Mouse (Mus musculus): ENCODE results near the gene Parl. TPM values are rescaled to one million over a fixed set of nuclear protein-coding genes. Genes with fewer than 3 reads are reported as not detected.

Parl gene
- total RNA-seq (2021): 10 to 100 TPM; 88.4 to 88.9 TPM

DNA sequence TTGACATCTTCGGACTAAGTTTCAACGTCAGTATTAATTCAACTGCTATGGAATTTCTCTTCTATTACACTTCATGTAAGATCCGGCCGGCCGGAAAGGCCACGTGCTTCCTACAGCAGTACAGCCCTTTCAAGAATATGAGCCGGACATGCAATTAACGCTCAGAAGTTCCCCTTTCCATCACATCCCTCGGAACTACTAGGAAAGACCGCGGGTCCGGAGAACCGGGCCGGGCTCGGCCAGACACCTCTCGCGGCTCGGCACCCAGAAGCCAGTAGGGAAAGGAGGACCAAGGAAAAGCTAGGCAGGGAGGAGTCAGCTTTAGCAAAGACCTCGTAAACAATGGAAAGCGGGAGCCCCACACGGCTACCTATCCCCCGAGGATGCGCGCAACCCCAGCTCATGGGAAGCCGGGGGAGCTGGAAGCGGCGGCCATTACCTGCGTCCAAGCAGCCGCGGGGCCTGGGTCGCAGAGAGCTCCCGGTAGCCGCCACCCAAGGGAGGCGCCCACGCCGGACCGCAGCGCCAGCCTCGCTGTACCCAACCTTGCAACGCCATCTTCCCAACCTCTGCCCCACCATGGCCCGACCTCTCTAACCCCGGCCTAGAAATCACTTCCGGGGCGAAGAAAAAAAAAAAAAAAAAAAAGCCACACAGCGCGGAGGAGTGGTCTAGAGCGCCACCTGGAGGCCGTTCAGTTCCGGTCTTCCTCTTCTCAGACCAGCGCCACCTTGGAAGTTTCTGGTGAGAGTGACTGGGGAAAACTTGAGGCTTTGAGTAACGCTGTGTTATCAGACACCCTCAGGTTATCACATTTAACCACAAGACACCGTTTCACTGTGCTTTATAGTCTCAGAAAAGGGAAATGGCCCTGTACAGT, at the start of gene Parl:
Gene Parl (minus strand): TSS at position 618 of the 880 bp plus-strand sequence.
- intact Hi-C loops (cut with DNase I): loop anchor here (1.0 to 10.0 kb wide), 2 partner anchors 88 to 577 kb away; no protein-coding TSS in a partner anchor
- DNase-seq (ENCODE audit: low spot score): peak; percentile 40

DNA sequence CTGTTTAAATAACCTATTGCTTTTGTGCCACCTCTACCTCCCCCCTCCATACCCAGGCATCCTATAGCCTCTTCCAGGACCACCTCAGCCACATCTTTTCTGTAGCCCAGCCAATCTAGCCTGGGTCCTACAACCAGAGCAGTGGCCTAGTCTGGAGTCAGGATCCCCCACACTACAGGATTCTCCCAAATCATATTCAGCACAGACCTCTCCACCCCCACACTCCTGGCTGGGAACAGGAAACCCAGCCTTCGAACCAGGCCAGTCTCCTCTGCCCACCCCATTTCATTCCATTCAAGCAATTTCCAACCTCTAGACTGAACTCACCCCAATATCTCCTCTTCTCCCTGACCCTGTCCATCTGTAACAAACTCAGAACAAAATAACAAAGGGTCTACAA, 43.3 kb upstream of the Parl start:
- DNase-seq (ENCODE audit: low spot score): no peak
- intact Hi-C loops (cut with DNase I): no loop called here

DNA sequence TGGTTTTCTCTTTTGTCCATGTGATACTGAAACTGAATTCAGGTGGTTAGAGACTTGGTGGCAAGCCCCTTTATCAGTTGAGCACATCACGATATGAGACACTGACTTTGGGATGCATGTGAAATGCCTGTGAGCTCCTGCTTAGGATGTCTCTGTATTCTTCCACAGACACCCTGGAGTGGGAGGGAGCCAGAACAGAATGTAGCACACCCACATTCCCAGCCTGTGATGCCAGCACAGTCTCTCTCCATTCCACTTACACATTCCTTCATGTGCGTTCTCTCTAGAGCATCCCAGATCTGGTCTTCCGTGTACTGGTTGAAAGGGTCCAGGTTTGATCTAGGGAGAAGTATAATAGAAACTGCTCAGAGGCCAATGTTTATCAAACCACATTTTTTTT, 36.4 kb upstream of the Parl start:
- intact Hi-C loops (cut with DNase I): no loop called here

DNA sequence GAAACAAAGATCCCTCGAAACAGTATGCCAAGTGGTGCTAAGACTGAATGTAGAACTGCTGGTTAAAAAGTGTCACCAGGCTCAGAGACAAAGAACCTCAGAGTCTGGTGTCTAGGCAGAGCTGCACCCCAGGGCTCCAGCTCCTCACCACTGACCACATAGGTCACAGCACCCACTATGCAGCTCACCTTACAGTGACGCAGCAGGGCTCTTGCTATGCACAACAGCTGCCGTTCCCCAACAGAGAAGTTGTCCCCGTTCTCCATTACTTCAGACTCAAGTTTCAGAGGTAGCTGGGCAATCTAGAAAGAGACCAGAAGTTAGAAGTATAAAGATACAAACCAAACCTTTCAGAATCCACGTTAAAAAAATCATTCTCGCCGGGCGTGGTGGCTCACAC, 32.7 kb upstream of the Parl start:
- DNase-seq (ENCODE audit: low spot score): no peak
- intact Hi-C loops (cut with DNase I): no loop called here

More for the DNA sequence above, 36.4 kb upstream of the Parl start:
- DNase-seq (ENCODE audit: low spot score): no peak

DNA sequence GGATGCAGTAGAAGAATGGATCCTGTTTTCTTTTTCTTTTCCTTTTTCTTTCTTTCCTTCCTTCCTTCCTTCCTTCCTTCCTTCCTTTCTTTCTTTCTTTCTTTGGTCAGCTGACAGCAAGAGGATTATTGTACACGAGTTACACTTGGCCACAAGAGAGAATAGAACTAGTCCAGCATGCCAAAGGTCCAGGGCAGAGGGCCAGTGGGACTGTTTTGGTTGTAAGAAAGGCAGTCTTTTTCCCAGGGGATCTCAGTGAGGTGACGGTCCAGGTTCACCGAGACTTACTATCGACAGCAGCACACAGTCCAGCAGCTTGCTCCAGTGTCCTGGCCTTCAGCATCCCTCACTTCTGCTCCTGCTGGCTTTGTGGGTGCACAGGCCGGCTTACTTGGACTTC, 26.1 kb upstream of the Parl start:
- intact Hi-C loops (cut with DNase I): no loop called here
- no peak for DNase-seq (ENCODE audit: low spot score)

DNA sequence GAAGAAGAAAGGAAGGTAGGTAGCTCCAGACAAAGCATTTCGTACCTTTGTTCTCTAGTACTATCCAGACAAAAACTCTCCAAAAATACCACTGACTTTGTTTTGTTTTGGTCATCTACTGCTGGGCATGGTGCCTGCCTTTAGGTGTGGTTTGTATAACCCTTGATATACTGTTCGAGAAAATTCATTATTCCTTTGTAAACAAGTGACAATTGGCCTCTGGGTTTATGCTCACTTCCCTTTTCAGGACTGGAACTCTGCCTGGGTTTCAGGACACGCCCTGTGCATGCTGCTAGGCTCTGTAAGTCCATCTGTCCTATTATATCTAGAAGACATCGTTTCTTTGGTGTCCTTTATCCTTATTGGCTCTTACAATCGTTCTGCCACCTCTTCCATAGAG, 23.1 kb upstream of the Parl start, which contains the start of gene Cyp2ab1:
Gene Cyp2ab1 (minus strand): TSS at position 119 of the 400 bp plus-strand sequence.
- intact Hi-C loops (cut with DNase I): no loop called here
- no peak for DNase-seq (ENCODE audit: low spot score)

DNA sequence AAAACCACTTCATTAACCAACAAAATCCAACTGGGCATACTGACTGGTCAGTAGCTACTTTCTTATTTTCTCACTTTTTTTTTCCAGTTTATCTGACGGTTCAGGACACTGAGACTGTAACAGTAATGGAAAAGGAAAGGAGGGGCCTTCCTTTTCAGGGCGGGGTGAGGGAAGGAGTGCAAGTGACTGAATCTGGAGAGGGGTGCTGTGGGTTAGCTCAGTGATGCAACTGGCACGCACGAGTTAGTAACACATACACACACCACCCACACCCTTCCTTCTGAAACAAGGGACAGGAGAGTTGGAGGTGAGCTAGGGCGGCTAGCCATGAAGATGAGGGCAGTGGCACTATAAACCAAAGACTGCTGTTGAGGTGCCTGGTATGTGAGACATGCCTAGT, 21.7 kb upstream of the Parl start:
- intact Hi-C loops (cut with DNase I): no loop called here
- no peak for DNase-seq (ENCODE audit: low spot score)

DNA sequence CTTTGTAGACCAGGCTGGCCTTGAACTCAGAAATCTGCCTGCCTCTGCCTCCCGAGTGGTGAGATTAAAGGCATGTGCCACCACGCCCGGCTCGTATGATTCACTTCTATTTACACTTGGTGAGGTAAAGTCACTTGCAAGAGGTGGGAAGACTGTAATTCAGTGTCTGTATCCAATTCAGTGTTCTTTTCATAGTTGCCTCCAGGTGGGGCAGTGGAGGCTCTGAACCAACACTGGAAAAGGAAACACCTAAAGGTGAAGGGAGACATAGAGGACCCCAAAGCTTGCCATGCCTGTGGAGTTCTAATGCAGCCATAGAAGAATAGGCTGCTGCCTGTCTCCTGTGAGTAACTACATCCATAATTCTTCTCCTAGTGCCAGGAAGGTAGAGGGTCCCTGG, 20.1 kb upstream of the Parl start:
- no peak for DNase-seq (ENCODE audit: low spot score)

DNA sequence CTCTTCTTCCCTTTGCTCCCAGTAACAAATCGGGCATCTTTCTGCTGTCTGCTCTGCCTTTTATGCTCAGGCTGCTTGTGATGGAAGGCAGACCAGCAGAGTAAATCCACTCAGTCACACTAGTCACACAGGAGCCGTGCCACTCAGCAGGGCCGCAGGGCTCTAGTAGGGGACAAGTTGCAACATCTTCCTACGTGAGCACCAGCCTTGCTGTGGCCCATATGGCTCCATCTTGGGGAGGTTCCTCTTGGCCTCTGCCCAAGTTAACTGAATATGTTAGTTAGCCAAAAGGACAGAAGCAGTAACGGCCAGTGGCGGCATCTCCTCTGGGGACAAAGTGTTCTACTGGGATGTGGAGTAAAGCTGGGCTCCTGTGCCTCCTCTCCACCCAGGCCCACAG, 14.6 kb upstream of the Parl start:
- intact Hi-C loops (cut with DNase I): no loop called here
- no peak for DNase-seq (ENCODE audit: low spot score)

More for the DNA sequence above, 20.1 kb upstream of the Parl start:
- intact Hi-C loops (cut with DNase I): no loop called here

DNA sequence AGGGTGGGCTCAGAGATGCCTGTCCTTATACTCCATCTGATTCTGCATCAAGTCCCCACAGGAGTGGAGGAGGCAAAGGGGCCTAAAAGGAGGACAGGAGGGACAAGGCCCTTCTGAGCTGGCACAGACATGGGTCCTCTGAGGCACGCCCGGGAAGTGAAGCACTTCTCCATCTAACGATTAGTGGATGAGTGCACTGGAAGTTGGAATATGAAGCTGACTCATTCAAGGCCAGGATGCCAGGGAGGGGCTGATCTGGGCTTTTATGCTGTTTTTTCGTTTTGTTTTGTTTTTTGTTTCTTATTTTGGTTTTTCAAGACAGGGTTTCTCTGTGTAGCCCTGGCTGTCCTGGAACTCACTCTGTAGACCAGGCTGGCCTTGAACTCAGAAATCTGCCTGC, 13.1 kb upstream of the Parl start:
- intact Hi-C loops (cut with DNase I): no loop called here
- no peak for DNase-seq (ENCODE audit: low spot score)

DNA sequence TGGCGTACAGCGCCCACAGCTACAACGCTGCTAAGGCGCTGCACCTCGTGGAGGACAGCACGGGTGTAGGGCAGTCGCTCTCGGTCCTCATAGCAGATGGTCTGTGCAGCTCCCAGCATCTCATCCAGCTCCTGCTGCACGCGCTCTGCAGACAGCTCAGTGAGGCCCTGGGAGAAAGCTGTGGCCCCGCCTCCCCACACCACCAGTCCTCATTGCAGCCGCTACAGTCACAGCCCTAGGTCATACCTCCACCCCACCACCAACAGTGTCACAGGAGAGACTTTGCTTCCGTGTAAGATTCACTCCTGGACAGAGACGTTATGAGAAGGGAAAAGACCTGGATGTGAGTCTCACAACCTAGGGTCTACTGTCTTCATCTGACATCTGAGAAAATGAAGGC, 10.1 kb upstream of the Parl start:
- DNase-seq (ENCODE audit: low spot score): no peak
- intact Hi-C loops (cut with DNase I): no loop called here

DNA sequence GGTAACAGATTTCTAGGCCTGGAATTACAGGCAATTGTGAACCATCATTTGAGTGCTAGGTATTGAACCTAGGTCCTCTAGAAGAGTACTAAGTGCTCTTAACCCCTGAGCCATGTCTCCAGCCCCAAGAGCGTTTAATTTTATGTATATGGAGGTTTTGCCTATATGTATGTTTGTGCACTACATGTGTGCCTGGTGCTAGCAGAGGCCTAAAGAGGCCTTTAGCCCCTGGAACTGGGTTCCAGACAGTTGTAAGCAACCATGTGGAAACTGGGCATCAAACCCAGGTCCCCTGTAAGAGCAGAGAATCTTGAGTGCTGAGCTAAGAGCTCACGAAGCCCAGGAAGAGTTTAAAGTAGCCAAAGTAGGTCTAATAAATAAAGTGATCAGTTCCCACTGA, 2.1 kb downstream of the Parl start:
- no peak for DNase-seq (ENCODE audit: low spot score)
- intact Hi-C loops (cut with DNase I): loop anchor here (10.0 kb wide), 1 partner anchor 575 kb away; no protein-coding TSS in a partner anchor

DNA sequence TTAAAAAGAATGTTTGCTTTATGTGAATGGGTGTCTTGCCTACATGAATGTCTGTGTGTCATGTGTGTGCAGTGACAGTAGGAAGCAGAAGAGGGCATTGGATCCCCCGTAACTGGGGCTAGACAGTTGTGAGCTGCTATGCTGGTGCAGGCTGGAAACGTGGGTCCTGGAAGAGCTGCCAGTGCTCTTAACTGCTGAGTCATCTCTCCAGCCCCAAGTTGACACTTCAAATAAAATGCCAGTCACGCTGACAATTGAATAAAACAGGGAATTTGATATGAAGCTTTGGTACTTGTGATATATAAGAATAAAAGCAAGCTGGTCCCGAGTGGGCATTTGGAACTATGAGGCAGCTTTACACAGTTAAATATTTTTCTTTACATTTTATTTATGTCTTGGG, 21.9 kb downstream of the Parl start:
- intact Hi-C loops (cut with DNase I): no loop called here
- DNase-seq (ENCODE audit: low spot score): no peak

DNA sequence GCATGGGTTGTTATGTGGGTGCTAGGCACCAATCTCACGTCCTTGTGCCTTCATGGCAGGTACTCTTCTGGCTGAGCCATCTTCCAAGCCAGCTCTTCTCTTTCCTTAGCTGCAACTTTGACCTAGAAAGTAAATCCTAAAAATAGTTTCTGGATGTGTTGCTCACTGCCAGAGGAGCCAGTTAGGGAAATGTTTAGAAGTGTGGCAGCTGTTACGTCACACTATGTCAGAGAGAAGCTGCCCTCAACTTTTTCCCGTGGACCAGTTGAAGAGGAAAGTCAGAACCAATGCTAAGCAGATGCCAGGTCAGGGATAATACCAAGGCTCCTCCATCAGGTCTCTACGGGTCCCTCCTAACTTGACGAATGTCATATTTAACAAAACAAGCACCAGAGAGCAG, 22.8 kb downstream of the Parl start:
- DNase-seq (ENCODE audit: low spot score): no peak
- intact Hi-C loops (cut with DNase I): no loop called here

DNA sequence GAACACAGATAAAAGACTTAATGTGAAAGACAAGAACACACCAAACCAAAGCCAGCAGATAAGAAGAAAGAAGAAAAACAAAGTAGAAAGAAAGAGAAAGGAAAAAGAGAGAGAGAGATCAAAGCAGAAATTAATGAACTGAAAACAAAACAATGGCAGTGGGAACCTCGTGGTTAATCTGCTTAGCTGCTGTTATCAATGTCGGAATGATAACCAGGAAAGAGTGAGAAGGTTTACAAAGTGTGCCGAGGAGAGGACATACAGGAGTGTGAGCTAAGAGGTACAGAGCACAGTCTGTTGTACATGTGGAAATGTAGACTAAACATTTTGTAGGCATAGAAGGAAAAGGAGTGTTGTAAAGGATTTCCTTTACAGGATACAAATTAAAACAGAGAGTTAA, 29.2 kb downstream of the Parl start:
- intact Hi-C loops (cut with DNase I): no loop called here
- no peak for DNase-seq (ENCODE audit: low spot score)

DNA sequence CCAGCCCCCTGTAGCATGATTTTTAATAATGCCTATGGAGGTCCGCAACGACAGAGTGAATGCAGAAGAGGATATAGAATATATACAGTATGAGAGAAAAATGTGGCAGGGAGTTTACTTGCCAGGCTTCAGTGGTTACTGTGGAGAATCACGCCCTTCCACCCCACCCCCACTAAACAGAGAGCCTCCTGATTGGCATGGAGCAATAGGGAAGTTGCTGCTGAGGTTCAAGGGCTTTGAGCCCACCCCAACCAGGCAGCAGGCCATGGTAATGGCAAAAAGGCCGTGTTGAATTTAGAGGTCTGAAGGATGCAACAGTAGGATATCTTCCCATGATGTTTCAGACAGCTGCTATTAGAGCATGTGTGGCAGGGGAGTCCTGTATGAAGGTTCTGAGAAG, 30.8 kb downstream of the Parl start:
- intact Hi-C loops (cut with DNase I): no loop called here
- DNase-seq (ENCODE audit: low spot score): no peak

DNA sequence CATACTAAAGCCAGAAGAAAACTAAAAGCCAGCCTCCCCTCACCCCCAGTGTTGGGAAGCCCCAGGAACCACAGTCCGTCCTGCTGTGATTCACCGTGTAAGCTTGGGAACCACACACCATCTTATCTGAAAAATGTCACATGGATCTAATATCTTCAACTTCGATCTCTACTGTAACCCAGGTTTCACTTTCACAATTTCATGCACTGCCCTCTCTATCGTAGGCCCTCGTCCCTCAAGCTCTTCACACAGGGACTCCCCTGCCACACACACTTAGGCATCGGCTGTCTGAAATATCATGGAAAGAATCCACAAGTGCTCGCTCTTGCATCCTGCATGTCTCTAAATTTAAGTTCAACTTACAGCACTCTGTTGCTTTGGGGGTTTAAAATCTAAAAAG, 37.1 kb downstream of the Parl start:
- DNase-seq (ENCODE audit: low spot score): no peak
- intact Hi-C loops (cut with DNase I): no loop called here

DNA sequence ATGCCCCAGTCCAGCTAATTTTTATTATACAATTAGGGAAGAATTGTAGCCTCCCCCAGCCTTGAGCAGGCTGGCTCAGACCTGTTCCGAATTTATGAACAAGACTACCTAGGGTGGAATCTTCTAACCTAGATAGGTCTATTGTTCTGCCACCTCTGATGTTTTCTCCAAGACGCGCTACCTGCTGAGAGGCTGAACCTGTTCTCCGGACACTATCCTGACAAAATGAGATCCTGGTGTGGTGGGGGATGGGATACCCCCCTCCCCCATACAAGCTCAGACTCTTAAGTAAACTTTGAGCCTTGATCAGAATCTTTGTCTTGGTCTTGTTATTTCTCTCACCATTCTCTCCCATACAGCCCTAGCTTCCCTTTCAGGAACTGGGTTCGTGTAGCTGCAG, 44.3 kb downstream of the Parl start:
- intact Hi-C loops (cut with DNase I): no loop called here
- DNase-seq (ENCODE audit: low spot score): no peak

DNA sequence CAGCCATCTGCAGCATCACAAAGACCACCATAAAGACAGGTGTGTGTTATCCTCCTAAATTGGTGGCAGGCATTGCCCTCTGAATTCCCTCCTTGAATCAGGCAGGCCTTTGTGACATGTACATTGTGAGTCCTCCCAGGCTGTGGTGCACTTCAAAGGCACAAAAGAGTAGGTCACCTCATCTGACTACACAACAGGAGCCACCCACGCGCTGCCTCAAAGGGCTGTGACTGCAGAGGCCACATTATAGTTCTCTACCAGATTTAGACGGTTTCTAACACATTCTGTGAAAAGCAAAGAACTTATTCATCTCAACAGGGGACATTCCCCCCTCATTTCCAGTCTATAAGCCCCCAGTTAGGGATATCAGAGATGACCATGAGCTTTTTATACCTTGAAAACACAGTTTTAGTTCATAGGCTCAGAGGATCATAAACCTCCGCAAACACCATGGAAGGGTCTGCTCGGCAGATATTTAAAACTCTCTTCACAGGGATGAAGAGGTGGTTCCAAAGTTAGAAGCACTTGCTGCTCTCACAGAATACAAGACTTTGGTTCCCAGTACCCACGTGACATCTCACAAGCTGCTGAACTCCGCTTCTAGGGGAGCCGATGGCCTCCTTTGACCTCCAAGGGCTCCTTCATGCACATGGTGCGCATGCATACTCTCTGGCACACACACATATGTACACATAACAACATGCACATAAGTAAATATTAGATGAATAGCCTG, 53.6 kb downstream of the Parl start:
- DNase-seq (ENCODE audit: low spot score): no peak
- intact Hi-C loops (cut with DNase I): no loop called here

DNA sequence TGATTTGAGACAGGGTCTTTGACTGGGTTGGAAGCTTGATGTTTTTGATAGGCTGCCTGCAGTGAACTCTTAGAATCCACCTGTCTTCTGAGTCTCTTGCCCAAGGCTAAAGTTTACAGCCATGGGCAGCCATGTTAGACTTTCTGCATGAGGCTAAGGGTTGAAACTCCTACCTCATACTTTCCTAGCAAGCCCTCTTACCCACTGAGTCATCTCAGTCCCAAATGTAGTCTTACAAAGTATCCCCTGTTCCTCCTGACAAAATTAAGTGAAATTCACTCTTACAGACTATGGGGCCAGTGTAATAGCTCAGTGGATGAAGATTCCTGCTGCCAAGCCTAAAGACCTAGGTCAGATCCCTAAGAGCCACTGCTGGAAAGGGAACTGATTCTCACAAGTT, 55.1 kb downstream of the Parl start:
- DNase-seq (ENCODE audit: low spot score): no peak
- intact Hi-C loops (cut with DNase I): no loop called here
